Mouse (Mus musculus): ENCODE measurements around the gene Pakap. TPM values are rescaled to one million over a fixed set of nuclear protein-coding genes. Genes with fewer than 3 reads are reported as not detected.

Pakap gene
- total RNA-seq, 2 experiments from 2014 or later, result 35.7 to 40.6 TPM

DNA sequence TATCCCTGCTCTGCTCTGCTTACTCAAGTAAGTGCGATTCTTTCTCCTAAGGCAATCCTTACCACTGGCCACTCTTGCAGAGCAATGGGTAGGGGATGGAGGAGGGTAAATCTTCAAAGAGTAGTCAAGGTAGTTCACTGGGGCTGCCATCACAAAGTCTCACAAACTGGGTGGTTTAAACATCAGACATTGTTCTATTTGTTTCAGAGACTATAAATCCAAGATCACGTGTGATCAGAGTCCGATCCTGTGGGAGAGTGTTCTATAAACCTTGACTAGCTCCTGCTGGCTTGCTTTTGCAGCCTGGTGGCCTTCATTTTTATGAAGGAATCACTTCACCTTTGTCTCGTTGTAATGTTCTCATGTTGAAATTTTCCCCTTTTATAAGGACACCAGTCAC is 348.7 kb downstream of the Pakap start:
- no peak for DNase-seq

DNA sequence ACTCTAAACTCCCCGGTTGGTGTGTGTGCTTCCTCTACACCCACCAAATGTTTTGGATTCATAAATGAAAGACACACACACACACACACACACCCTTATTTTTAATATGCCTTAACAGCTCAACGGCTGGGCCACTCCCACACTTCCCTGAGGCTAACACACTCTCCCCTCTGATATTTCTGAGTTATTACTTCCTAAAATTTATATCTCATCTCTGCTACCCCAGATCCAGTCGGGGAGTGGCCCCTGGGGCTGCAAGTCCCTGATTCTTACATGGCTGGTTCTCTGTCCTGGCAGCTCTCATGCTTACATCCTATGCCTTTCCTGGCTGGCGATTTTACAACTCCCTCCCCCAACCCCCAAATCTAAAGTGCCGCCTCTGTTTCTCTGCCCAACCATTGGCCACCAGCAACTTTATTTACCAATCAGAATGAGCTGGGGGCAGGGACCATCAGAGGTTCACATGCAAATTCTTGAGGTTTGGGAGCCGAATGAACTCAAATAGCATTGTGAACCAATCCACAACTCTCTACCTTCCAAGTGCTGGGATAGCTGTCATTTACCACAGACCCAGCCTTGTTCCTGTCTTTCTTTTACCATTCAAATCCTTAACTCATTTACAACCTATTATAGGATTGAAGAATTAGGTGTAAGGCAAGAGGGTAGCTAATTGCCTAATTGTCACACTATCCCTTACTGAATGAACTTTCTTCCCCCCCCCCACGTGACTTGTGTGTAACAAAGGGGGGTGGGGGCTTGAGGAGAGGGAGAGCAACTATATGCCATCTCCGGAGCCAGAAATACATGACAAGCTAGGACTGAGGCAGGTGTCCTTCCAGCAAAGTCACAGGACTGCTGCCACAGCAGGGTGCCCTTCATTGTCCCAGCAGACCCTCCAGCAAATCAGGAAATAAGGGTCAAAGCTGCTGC is 351.8 kb downstream of the Pakap start:
- DNase-seq, result no peak

DNA sequence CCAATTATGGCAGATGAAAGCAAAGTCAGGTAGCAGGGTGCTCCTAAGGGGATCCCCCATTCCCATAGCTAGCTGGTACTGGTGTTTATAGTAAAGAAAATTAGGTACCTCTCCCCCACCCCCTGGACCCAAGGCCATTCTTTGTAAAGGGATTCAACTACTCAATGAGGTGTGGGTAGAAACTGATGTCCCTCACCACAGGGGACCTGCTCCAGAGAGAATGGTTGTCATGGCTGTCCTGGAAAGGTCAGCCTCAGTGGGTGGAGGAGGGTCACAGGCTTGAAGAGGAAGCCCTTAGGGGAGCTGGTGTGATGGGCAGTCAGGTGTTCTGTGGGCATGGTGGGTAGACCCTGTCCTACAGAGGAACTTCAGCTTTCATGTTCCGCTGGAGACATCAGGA is 352.5 kb downstream of the Pakap start:
- no peak for DNase-seq

DNA sequence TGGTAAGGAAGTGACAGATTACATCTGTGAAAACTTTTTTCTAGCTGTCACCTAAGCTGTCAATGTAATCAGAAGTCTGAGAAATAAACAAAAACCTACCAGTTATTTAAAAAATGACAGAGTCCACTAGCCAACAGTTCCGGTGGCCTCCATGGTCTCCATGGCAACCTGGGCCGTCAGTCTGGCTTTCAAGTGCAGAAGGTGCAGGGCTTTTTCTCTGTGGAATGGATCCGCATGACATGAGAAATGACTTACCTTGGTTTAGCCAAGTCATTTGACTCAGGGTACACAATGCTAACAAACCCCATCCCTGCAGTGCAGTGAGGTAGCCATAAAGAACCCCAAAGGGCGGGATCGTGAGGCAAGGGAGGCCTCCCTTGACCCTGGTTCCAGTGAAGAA is 354.2 kb downstream of the Pakap start:
- no peak for DNase-seq

DNA sequence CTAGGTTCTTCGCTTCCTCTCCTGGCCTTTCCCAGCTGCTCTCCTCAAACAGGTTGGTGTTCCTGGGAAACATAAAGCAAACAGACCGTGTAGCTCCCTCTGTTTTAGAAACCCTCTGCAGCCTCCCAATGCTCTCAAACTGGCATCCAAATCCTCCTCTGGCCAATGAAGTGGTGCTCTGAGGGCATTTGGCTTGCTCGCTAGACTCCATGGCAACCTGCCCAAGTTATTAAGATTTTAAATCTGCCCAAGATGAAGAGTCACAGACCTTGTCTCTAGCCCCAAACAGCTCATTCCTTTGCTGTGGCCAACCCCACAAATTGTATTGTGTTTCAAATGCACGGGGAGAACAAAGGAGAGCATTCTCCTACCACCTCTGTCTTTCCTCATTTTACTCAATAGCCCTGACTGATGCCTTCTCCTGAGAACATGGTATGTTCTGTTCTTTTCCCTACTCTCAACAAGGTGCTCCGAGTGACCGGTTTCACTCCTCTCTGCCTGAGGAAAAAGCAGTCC is 356.6 kb downstream of the Pakap start:
- DNase-seq, result no peak

DNA sequence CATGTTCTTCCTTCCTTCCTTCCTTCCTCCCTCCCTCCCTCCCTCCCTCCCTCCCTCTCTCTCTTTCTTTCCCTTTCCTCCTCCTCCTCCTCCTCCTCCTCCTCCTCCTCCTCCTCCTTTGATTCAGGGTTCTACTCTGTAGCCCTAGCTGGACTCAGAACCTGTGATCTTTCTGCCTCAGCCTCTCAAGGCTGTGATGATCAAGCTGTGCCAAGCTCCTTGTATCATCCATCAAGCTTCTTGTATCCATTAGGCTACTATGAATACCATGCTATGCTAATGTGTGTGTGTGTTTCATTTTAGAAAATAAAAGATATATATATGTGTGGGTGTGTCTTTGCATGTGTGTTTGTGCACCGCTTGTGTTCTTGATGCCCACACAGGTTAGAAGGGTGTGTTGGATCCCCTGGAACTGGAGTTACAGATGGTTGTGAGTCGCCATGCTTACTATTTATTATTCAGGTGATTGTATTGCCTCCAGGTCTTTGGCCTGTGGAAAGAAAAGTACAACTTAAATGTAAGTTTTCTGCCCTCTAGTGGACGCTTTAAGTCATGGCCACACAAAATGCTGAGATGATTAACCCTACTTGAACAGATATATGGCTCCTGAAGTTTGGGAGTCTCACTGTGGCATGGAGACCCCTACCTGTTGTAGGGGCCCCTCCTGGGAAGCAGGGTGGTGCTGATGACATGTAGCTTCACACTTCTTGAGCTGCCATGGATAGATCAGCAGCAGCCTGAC is 359.7 kb downstream of the Pakap start:
- DNase-seq, result peak in 1 of 2 experiments; percentile 49

DNA sequence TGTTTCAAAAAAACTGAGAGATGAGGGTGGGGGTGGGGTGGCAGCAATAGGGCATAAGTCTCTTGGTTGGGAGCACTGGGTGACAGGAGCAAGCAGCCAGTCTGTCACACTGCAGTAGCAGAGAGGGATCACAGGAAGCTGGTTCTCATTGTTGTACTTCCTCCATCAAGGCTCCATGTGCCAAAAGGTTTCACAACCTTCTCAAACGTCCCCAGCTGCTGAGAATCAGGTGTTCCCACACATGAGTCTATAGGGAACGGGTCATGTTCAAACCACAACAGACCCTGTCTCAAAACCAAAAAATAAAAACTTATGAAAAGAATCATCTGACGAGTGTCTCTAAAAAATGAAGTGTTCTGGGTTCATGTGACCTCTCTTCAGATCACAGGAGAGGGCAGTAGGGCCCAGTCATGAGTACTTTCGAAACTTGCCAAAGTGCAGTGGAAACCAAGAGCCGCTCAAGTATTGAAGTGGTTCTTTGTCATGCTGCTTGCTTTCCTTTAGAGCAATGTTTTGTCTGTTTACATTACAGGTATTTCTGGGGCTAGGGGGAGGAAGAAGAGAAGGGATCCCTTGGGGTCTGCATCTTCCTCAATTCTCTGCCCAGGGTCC is 362.7 kb downstream of the Pakap start:
- peak in 1 of 2 experiments; percentile 34 for DNase-seq

DNA sequence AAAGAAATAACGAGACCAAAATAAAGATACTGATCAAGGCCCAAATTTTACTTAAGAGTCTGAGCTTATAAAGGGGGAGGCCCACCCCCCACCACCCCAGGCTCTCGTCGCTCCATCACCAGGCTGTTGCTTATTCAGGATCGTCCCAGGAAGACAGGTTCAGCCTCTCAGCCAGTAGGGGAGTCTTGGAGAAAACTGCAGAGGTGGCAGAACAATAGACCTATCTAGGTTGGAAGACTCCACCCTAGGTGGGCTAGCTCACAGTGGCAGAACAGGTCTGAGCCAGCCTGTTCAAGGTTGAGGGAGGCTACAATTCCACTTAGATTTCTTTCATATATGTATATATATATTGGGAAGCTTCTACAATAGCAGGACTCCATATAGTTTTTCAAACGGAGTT is 366.2 kb downstream of the Pakap start:
- no peak for DNase-seq

DNA sequence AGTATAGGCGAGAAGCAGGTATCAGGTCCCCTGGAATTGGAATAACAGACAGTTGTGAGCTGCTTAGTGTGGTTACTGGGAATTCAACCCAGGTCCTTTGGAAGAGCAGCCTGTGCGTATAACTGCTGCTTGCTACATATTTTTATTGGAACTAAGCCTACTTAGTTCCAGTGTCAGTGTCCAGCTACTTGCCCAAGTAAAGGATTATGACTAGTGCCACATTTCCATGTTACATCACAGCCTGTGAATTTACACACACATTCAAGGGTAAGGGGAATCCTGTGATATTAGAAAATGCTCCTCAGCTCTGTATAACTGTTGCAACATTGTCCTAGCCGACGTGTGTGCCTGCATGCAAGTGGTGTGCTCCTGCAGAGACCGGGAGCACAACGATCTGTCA is 369.3 kb downstream of the Pakap start:
- DNase-seq, result no peak

DNA sequence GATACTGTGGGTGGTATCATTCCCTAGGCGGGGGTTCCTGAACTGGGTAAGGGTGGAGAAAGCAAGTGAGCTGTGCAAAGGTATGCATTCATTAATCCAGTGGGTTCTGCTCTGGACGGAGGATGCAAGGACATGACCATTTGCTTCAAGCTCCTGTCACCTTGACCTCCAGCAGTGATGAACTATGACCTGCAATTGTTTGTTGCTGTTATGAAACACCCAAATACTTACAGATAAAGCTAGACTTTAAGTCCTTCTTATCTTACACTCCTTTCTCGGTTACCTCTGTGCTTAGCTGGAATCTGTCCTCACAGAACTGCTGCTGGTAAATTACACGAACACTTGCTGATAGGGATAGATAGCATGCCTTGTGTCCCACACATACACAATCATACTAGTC is 372.7 kb downstream of the Pakap start:
- no peak for DNase-seq

DNA sequence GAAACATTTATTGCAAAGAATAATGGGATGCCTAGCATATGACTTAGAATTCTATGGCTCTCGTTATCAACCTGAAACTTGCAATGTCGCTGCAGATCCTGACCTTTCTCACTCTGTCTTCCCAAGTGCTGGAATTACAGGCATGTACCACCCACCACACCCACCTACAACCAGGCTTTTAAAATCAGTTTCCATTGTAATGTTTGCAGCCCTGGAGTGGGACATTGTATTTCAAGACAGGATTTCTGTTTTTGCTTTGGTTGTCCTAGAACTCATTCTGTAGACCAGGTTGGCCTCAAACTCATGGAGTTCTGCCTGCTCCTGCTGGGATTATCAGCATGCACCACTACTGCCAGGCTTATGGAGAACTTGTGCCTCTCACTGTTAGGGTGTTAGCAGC is 374.9 kb downstream of the Pakap start:
- no peak for DNase-seq

Other genes starting within 250 kb of the Pakap start
- gene Palm2, start 133.9 kb upstream of the Pakap start, total RNA-seq (2021), result 10 to 100 TPM; 11.0 to 11.8 TPM
- gene Akap2, start 149.5 kb downstream of the Pakap start, total RNA-seq (2021), result 10 to 100 TPM; 90.7 to 99.5 TPM

All from heart, adult 18-20 months (tissue).